Mouse (Mus musculus): ENCODE results near the gene Stxbp6. TPM values are rescaled to one million over a fixed set of nuclear protein-coding genes. Genes with fewer than 3 reads are reported as not detected.

Gene Stxbp6
- total and polyA plus RNA-seq, 2 experiments from 2014 or later, result 19.6 to 22.6 TPM

DNA sequence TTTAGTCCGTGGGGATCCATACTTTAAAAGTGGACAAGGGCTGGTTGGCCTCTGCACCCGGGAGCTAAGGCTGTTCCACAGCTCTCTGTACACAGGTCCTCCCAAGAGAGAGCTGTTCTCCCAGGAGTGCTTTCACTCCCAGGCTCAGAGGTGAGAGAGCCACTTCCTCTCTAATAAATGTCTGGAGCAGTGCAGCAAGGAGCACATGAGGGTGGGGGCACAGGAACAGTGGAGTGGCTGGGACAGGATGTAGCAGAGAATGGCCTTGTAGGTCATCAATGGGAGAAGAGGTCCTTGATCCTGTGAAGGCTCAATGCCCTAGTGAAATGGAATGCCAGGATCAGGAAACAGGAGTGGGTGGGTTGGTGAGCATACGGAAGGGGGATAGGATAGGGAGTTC, 209.1 kb downstream of the Stxbp6 start:
- Histone ChIP-seq H3K4me1 (ENCODE audit: insufficient read depth) (no peaks in the 10 kb centered on the region), H3K4me3 (ENCODE audit: low read depth, low read length) (no peak overlapping the region), H3K36me3 (ENCODE audit: insufficient read depth) (no peaks in the 10 kb centered on the region), H3K27me3 (ENCODE audit: insufficient read depth, low read length) (no peaks in the 10 kb centered on the region), H3K27ac (ENCODE audit: low read depth, low read length) (no peak overlapping the region), H3K9me3 (ENCODE audit: low read length) (no peaks in the 10 kb centered on the region), H3K9ac (no peak overlapping the region), H3K4me2 (ENCODE audit: low read depth) (no peak overlapping the region)
- WGBS, result 91% methylated on average over 3 of the region's 3 CpGs
- TF ChIP-seq CTCF (IDR thresholded peaks at IDR 0.05; ENCODE audit: low read depth), result no peak
- ATAC-seq, result no peak
- DNase-seq, result no peak

DNA sequence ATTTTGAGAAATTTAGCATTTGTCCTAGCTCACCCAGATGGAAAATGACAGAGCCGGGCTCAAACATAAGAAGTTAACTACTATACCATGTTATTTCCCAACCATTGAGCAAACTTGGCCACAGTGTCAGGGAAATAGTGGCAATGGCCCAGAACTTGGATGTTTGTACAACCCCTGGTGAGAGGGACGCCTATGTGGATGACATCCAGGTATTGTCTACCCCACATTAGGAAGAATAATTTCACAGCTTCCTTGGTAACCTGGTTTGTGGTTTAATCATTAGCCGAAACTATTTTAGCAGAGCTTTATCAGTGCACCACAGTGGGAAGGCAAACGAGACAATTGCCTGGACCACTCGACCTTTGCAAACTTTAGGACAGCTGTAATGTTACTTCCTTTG, 215.1 kb downstream of the Stxbp6 start:
- no peak for TF ChIP-seq CTCF (IDR thresholded peaks at IDR 0.05; ENCODE audit: low read depth)
- Histone ChIP-seq H3K9me3 (ENCODE audit: low read length) (no peaks in the 10 kb centered on the region), H3K4me3 (ENCODE audit: low read depth, low read length) (no peak overlapping the region), H3K27me3 (ENCODE audit: insufficient read depth, low read length) (no peaks in the 10 kb centered on the region), H3K36me3 (ENCODE audit: insufficient read depth) (no peaks in the 10 kb centered on the region), H3K4me1 (ENCODE audit: insufficient read depth) (no peaks in the 10 kb centered on the region), H3K27ac (ENCODE audit: low read depth, low read length) (no peak overlapping the region), H3K4me2 (ENCODE audit: low read depth) (no peak overlapping the region), H3K9ac (no peak overlapping the region)
- DNase-seq (no peak), ATAC-seq (no peak)
- WGBS, result 50% methylated on average over 5 of the region's 5 CpGs

DNA sequence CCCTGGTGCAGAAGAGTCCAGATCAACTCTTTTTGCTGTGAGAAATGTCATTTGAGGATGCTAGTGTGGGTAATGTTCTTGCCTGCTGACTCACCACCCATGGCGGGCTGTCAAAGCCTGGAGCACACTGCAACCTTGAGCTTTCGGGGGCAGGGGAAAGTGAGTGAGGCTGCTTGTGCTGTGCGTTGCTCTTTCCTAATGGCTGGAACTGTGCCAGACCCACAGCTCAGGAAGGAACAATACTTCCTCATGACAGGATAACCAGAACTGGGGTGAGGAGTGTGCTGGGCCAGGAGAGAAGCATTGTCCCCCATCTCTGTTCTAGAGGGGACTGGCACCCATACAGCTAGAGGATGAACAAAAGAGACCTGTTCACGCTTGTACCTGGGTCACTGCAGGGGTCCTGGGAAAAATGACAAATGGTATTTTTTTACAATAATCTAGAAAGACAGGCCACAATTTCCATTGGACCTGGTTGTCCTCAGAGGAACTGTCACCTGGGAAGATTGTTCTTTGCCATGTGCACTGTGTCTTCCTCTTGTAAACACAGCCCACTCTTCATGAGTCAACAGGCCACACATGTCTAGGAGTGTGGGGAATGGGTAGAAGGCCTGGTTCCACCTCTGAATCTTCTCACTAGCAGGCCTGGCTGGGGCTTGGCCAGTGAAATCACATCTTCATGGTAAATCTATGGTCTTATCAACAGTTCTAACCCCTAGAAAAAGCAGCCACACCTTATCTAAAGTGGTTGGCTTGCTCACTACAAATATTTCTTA, 216.2 kb downstream of the Stxbp6 start:
- DNase-seq, result peak; percentile 24

GRCm38 (mm10) chr12:44852024-44852423, 222.5 kb downstream of the Stxbp6 start:
- Histone ChIP-seq H3K9ac (no peak overlapping the region), H3K9me3 (ENCODE audit: low read length) (no peaks in the 10 kb centered on the region), H3K36me3 (ENCODE audit: insufficient read depth) (no peaks in the 10 kb centered on the region), H3K27ac (ENCODE audit: low read depth, low read length) (no peak overlapping the region), H3K4me3 (ENCODE audit: low read depth, low read length) (no peak overlapping the region), H3K4me1 (ENCODE audit: insufficient read depth) (no peaks in the 10 kb centered on the region), H3K4me2 (ENCODE audit: low read depth) (no peak overlapping the region), H3K27me3 (ENCODE audit: insufficient read depth, low read length) (no peaks in the 10 kb centered on the region)
- TF ChIP-seq CTCF (IDR thresholded peaks at IDR 0.05; ENCODE audit: low read depth), result no peak
- ATAC-seq, result no peak
- no peak for DNase-seq
- 72% methylated on average over 1 of the region's 1 CpGs for WGBS

More for the DNA sequence above, 216.2 kb downstream of the Stxbp6 start:
- Histone ChIP-seq H3K4me1 (ENCODE audit: insufficient read depth) (no peaks in the 10 kb centered on the region), H3K27ac (ENCODE audit: low read depth, low read length) (no peak overlapping the region), H3K36me3 (ENCODE audit: insufficient read depth) (no peaks in the 10 kb centered on the region), H3K4me2 (ENCODE audit: low read depth) (no peak overlapping the region), H3K27me3 (ENCODE audit: insufficient read depth, low read length) (no peaks in the 10 kb centered on the region), H3K9me3 (ENCODE audit: low read length) (no peaks in the 10 kb centered on the region), H3K9ac (no peak overlapping the region), H3K4me3 (ENCODE audit: low read depth, low read length) (no peak overlapping the region)
- ATAC-seq, result peak; percentile 66
- TF ChIP-seq CTCF (IDR thresholded peaks at IDR 0.05; ENCODE audit: low read depth), result no peak
- 21% methylated on average over 4 of the region's 4 CpGs for WGBS

- Histone ChIP-seq H3K4me1 (ENCODE audit: insufficient read depth) (no peaks in the 10 kb centered on the region), H3K36me3 (ENCODE audit: insufficient read depth) (no peaks in the 10 kb centered on the region), H3K9me3 (ENCODE audit: low read length) (no peaks in the 10 kb centered on the region), H3K4me2 (ENCODE audit: low read depth) (no peak overlapping the region), H3K27me3 (ENCODE audit: insufficient read depth, low read length) (no peaks in the 10 kb centered on the region), H3K27ac (ENCODE audit: low read depth, low read length) (no peak overlapping the region), H3K4me3 (ENCODE audit: low read depth, low read length) (no peak overlapping the region), H3K9ac (no peak overlapping the region)
- ATAC-seq (no peak), DNase-seq (peak; percentile 7)
- WGBS, result 47% methylated on average over 1 of the region's 1 CpGs
- TF ChIP-seq CTCF (IDR thresholded peaks at IDR 0.05; ENCODE audit: low read depth), result no peak
Observed at GRCm38 (mm10) chr12:44850516-44850915, 224.0 kb downstream of the Stxbp6 start.

GRCm38 (mm10) chr12:44848483-44849221, 225.9 kb downstream of the Stxbp6 start:
- Histone ChIP-seq H3K27ac (ENCODE audit: low read depth, low read length) (no peak overlapping the region), H3K27me3 (ENCODE audit: insufficient read depth, low read length) (no peaks in the 10 kb centered on the region), H3K4me1 (ENCODE audit: insufficient read depth) (no peaks in the 10 kb centered on the region), H3K9me3 (ENCODE audit: low read length) (no peaks in the 10 kb centered on the region), H3K4me2 (ENCODE audit: low read depth) (no peak overlapping the region), H3K9ac (no peak overlapping the region), H3K4me3 (ENCODE audit: low read depth, low read length) (no peak overlapping the region), H3K36me3 (ENCODE audit: insufficient read depth) (no peaks in the 10 kb centered on the region)
- TF ChIP-seq CTCF (IDR thresholded peaks at IDR 0.05; ENCODE audit: low read depth), result peak; percentile 78
- ATAC-seq (peak; percentile 70; the same call in 1 of the 2 replicates), DNase-seq (peak; percentile 71)
- 49% methylated on average over 3 of the region's 3 CpGs for WGBS

DNA sequence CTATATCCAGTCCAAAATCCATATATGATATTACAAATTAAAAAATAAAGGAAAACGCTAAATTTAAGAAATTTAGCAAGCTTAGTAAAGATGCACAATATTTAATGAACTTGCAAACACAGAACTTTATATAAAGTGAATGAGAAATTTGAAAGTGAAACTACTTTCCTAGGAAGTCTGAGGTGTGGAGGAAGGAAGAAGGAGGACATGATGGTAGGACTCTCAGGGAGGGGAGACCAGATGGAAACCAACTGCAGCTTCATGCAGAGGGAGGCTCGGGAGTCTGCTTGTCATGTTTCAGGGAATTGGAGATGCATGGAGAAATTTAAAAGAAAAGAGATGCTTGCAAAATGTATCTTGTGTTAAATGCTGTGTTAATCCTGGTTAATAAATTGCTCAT, 233.9 kb downstream of the Stxbp6 start:
- WGBS, result 66% methylated on average over 2 of the region's 2 CpGs
- no peaks in the 10 kb centered on the region for H3K9me3 ChIP-seq (ENCODE audit: low read length)
- H3K9ac ChIP-seq, result no peak overlapping the region
- DNase-seq (no peak), ATAC-seq (no peak)
- no peak for TF ChIP-seq CTCF (IDR thresholded peaks at IDR 0.05; ENCODE audit: low read depth)
- no peaks in the 10 kb centered on the region for H3K27me3 ChIP-seq (ENCODE audit: insufficient read depth, low read length)
- no peak overlapping the region for H3K27ac ChIP-seq (ENCODE audit: low read depth, low read length)
- H3K4me3 ChIP-seq (ENCODE audit: low read depth, low read length), result no peak overlapping the region
- H3K36me3 ChIP-seq (ENCODE audit: insufficient read depth), result no peaks in the 10 kb centered on the region
- no peak overlapping the region for H3K4me2 ChIP-seq (ENCODE audit: low read depth)
- no peaks in the 10 kb centered on the region; the same call in 1 of the 2 replicates for H3K4me1 ChIP-seq (ENCODE audit: insufficient read depth)
